Mouse (Mus musculus) adrenal gland, postnatal 10 days (tissue): ENCODE data around the gene Col4a2. TPM values are rescaled to one million over a fixed set of nuclear protein-coding genes. Genes with fewer than 3 reads are reported as not detected.

Source experiments
- DNase-seq: peaks from one replicate; pipeline ENCODE4 v3.0.0; 2021; ENCODE audit warnings: mixed read lengths
- total RNA-seq, 2 experiments: library from RNA; stranded (reverse); gene quantifications; 2 replicates each; pipeline ENCODE4 v1.2.3; 2021

Col4a2 gene
- total RNA-seq, 2 experiments from 2014 or later, result 322 to 338 TPM

DNA sequence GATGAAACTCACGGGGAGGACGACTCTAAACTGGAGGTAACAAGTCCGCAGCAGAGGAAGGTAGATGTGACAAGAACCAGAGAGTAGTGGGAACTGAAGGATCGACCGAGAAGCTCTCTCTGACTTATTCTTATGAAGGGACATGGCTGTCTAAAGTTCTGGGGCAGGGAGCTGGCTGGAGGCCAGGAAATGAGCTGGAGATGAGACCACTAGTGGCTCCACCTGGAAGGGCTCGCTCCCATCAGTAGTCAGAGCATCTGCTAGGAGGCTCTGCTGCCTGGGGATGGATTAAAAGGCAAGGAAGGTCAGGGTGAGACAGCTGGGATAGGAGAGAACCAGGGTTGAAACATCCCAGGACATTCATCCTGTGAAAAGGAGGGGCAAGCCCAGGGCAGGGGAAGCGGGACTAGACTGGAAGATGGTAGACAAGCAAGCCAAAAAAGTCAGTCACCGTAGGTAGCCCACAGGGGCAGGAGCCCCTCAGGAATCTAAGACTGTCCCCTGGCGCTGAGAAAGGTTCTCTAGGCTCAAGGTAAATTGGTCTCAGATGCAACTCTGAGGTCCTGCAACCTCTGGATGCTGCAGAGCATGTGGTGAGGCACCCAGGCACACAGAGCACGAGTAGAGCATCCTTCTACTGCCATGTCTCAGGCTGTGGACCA lies 16.2 kb upstream of the Col4a2 start:
- no peak for DNase-seq

DNA sequence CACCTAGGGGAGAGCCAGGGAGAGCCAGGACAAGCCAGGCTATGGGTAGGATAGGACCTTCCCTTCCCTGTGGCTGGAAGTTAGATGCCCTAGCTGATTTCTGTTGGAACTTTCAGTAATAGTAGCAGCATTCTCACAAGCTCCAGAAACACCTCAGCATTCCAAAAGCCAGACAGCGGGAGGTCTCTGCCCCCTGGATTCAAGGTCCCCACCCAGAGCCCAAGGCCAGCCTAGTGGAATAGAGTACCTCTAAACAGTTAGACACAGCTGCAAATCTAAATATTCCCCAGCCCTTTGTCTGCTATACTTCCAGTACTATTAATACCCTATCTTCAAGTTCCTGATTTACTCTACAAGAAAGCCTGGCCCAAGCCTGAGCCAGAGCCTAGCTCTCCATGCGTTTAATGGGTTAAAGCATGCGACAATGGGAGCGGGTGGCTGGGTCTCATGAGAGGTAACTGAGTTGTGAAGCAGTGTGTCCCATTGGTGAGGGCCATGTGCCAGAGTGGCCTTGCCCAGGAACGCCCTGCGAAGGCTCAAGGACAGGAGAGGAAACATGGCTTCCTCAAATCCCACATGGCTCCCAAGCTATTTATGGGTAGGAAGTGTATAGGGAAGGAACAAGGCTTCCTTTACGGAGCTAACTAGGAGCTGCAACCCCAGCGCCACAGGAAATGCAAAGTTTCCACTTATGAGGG lies 15.3 kb upstream of the Col4a2 start:
- DNase-seq, result peak; percentile 73

DNA sequence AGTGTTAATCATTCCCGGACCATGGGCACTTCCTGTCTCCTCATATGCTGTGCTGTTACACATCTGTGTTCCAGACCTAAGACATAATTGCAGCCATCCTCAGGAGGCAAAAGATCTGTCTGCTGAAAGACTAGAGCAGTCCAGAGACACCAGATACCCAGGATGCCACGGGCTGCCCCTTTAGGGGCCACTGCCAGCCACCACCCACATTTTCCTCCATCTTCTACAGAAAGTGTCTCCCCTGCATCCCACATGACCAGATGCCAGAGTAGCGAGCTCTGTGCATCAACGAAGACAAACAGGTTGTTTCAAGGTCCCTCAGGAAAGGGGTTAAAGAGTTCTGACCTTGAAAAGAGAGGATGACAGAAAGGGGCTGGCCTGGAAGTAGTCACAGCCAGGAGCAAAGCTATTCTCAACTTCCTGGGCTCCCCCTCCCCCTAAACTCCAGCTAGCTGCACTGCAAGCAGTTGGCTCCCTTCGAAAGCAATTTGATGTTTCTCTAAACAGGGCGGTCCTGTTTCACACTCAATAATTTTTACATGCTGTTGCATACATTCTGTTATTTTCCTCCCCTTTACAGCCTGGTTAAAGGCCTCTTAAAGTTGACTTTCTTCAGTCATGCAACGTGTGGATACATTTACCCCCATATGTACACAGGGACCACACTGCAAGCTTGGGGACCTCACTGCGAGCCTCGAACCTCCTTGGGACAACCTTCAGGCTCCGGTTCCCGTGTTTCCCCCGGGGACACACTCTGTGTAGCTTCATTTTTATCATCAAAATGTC lies 13.9 kb upstream of the Col4a2 start:
- no peak for DNase-seq

DNA sequence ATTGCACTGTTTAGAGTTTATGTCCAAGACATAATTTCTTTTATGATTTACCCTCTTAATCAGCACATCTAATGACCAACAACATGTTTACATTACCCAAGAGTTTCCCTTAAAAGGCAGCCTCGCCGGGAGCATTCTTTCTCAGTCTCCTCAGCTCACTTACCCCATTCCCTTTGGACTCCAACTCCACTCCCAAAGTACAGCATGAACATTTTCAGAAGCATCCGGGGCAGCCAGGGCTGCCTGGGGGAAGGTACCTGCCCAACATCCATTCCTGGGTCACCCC lies 13.3 kb upstream of the Col4a2 start:
- DNase-seq, result no peak

DNA sequence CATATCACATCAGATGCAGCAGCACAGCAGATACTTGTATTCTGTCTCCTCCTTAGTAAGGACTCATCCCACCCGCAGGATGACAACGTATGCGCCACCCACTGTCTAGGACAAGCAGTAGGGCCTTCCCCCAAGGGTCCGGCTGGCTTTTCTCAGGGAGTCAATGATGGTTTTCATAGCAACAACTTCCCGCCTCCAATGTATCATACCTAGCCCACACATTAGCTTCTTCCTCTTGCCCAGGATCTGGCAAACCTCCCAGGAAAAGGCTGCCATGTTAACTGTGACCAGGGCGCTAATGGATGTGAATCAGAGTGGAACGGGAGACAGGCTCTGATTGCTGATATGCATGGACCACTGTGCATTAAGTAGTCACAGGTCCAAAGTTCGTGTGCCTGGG lies 12.2 kb upstream of the Col4a2 start:
- DNase-seq, result no peak

DNA sequence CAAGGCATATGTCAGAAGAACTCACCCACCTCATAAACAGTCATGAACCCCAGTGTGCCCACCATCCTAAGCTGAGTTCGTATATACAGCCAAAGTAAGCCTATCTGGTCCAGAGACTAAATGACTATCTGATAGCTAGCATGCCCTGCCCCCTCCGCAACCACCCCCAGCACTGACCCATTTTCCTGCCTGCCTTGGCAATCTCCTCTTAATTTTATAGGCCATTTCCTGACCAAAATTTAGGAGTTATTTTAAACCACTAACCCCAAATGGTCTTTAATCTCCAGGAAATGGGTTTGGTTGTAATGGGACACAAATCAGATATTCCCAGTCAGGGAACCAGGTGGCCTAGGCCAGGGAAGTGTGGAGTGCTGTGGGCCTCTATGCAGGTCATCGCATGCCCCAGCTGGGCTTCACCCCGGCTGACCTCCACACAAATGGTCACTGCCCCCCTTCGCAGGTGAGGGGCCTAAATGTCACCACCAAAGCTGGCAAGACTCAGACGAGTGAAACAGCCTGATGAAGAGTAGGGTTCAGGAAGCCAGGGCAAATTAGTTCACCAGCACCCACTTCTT lies 8.5 kb upstream of the Col4a2 start:
- DNase-seq, result no peak

DNA sequence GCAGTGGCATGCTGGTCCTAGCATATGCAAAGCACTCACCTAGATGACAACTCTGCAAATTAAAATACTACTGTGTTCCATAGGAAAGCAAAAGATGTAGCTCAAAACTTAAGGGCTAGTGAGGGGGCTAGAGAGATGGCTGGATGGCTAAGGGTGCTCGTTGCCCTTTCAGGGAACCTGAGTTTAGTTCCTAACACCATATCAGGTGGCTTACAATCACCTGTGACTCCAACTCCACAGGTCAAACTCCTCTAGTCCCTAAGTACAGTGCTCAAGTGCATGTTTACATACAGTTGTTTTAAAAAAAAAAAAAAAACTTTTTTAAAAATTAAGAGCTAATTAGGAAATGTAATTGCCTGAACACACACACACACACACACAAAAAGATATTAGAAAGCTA lies 7.1 kb upstream of the Col4a2 start:
- DNase-seq, result no peak

DNA sequence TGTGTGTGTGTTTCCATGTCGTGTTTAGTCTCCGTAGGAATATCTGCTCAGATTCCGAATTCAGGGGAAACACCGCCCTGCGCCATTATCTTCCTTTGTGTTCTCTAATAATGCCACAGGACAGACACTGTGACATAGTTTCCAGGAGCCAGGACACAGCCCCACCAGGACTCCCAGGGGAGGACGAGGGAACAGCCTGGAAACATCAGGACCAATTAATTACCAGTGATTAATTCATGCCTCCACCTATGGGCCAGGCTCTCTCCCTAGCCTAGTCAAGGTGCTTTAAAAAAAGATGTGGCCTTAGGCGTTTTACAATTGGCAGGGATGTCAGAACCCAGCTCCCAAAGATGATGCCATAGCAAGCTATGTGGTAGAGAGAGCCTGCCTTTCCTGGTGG lies 5.2 kb upstream of the Col4a2 start:
- DNase-seq, result no peak

DNA sequence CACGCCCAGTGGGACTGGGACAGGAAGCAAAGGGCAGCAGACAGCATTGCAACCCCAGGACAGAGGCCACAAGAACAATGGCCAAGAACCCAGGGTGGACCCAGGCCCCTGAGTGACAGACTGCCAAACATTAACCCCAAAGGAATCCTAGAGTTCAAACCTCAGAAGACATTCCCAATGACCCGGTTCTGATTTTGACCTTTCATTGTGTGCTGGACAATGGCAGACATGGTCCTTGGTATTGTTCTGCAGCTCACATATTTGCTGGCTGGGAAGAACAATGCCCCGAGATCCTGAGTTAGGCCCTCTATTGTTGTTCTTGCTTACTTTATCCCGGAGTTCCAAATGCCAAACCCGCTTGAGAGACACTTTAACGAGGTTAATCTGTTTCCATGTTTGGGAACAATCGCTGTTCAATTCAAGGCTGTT lies 4.0 kb upstream of the Col4a2 start:
- DNase-seq, result no peak

DNA sequence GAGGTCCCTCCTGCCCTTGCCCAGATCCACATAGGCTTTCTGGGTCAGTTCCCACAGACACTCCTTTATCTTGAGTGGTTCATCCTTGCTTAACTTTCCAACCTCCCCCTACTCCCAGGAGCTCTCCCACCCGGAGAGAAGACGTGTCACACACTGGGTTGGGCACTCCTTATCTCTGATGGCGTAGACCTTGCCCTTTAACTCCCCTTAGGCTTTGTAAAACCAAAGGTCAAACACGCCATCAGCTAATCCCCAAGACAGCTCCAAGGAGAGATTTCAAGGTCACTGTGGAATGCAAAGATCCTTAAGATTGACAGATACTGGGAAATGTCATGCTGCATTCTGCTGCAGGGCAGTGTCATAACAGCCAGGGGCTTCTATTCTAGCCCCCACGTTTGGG lies 3.4 kb upstream of the Col4a2 start:
- no peak for DNase-seq

DNA sequence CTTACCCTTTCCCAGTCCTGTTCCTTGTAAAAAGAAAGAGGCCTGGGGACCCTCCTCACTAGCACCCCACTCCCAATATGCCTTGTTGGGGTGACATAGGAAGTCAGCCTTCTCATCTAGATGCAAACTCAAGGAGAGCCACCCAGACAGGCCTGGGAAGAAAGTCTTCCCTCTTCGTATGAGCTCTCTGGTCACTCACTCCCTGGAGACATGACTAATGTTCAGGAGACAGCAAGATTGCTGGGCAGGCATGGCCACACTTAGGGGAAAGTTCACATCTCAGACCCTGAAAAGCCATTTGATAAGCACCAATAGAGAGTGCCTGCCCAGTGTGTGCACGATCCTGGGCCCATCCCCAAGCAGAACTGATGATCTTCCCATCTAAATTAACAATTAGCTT lies 2.6 kb upstream of the Col4a2 start:
- DNase-seq, result peak; percentile 37

DNA sequence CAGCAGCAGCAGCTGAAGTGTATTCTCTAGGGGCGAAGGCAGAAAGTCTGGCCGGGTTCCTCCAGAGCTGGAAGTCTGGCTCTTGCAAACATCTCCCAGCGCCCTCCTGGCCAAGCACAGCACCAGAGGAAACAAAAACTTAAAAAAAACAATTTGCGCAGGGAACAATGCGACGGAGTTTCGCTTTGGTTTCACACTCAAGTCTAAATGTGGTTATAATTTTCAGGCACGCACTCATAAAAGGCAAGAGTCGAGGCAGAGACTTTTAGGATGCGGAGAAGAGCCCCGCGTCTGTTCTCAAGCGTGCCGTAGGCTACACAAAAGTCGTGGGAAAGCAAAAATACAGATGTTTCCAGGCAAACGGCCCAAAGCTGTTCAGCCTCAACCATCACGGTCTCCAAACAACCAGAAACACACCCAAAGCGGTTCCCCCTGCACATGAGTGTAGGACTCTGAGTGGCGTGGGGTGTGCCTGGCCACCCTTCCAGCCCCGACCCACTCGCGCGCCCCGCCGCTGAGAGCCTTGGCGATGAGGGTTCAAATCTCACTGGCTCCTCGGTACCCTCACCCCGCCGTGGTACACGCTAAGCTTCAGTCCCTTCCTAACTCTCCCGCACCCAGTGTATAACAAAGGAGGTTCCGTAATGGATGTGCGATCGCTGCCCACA lies 790 bp upstream of the Col4a2 start:
- DNase-seq, result peak; percentile 75

DNA sequence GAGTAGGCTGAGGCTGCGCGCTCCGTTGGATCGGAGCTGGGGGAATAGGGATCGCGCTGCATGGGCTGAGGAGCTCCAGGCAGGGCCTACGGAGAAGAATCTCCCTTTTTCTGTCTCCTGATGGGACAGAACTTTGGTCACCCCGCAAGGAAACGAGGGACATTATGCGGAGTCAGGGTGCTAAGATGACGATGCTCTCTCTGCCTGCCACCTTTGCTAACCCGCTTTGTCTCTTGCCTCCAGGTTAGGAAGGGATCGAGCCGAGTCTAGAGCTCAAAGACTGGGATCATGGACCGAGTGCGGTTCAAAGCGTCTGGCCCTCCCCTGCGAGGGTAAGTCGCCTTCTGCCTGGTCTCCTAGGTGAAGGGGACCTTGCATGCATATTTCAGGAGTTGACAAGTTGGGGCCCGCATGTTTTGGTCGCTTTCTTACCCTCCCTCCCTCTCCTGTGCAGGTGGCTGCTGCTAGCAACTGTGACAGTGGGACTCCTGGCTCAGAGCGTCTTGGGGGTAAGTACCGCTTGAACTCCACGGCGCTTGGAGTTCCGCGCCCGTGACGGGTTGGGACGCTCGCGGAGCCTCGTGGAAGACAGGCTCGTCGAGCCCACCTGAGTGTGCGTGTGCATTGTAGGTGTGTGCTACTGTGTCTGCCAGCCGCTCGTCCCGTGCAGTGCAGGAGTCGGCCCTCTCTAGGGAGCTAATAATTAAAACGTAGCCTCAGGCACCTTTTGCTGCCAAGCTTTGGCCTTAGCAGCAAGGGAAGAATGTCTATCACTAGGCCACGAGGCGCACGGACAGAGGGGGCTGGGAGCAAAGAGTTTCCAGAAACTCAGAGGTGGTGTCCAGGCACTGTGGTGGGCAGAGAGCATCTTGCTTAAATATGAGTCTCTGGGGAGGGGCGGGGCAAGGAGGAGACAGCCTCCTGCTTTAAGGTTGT lies 839 bp downstream of the Col4a2 start:
- peak; percentile 65 for DNase-seq

DNA sequence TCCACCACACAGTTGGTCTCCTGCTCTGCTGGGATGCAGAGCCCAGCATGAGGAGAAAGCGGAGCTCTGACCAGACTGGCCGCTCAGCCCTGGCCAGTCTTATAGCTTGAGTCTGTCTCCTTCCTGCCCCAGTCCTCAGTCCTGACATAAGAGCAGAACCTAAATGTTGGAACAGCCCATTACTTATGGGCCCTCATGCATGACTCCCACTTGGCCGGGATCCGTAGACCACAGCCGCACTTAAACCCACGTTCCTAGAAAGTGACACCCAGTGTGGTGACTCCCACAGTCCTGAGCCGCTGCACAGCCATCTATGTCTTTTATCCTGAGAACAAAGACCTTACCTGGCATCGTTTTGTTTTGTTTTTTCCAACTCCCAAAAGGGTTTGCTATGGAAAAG lies 2.0 kb downstream of the Col4a2 start:
- no peak for DNase-seq

DNA sequence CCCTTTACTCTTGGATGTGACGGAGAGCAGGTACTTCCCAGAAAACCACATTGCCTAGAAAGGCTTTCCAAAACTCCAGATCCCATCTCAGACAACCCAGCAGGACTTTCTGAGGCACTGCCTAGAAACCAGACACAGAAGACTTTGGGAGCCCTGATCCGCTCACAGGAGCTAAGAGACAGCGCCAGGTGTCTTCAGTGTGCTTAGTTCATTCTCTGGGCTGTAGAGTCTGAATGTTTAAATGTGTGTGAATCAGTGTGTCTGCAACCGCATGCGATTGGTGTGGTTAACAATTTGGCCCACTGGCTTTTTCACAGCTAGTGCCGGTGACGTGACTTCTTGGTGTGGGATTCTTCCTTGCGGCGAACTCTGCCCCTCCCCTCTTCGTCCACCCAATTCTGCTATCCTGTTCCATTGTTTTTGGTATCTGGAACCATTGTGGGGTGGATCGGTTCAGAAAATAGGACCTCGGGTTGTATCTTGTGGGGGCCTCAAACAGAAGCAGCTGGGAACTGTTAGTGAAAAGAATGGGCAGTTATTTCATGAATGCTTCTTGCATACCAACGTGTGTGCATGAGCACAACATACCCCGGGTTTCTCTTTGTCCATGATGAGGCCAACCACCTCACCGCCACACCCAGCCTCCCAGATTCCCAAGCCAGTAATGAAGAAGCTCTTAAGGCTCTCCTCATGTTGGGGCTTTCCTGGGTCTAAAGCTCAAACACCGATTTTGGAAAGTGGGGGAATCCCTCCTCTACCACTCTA lies 2.8 kb downstream of the Col4a2 start:
- DNase-seq, result no peak

DNA sequence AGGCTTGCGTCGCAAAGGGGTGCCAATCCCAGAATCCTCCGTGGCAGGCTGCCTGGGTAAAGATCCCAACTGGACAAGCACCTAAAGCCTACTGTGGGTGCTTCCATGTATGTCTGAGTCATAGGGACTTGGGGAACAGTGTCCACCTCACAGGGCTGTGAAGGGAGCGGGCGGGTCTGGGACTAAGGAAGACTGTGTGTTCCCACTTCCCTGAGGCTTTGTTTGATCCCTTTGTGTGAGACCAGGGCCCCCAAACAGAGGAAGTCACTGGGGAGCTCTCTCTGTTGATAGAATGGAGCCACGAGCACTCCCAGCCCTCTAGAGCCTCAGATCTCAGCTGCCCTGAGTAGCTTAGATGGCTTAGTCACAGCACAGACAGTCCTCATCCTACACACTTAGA lies 3.5 kb downstream of the Col4a2 start:
- no peak for DNase-seq

DNA sequence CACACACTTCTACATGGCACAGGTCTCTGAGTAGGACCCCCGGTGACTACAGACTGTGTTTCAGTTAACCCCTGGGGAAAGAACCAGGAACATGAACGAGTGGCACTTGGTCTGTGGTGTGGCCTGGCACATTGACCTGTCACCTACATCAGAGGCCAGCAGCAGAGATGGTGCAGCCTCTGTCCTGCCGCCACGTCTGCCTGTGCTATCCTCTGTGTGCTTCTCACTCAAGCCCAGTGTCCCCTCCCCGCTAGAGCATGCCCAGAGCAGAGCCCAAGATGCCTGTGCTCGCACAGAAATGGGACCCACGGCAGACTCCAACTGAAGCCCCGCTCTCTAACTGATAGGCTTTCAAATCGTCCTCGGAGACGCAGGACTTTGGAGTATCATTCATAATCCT lies 6.8 kb downstream of the Col4a2 start:
- no peak for DNase-seq

DNA sequence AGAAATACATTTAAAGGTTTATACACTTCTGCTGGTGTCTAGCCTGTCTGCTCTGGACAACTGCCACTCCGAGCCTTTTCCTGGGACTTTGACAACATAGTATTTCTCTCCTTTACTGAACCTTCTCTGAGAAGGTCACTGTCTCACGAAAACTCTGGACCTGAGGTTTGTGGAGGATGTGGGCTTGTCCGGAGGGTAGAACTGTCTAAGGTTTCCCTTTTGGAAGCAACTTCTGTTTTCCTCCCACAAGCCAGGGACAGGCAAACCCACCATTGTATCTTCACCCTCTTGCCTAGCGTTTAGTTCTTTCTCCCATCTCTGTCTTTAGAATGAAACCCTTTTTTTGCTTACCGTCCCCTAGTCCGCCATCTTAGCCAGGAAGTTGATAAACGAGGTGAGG lies 9.2 kb downstream of the Col4a2 start:
- DNase-seq, result no peak

DNA sequence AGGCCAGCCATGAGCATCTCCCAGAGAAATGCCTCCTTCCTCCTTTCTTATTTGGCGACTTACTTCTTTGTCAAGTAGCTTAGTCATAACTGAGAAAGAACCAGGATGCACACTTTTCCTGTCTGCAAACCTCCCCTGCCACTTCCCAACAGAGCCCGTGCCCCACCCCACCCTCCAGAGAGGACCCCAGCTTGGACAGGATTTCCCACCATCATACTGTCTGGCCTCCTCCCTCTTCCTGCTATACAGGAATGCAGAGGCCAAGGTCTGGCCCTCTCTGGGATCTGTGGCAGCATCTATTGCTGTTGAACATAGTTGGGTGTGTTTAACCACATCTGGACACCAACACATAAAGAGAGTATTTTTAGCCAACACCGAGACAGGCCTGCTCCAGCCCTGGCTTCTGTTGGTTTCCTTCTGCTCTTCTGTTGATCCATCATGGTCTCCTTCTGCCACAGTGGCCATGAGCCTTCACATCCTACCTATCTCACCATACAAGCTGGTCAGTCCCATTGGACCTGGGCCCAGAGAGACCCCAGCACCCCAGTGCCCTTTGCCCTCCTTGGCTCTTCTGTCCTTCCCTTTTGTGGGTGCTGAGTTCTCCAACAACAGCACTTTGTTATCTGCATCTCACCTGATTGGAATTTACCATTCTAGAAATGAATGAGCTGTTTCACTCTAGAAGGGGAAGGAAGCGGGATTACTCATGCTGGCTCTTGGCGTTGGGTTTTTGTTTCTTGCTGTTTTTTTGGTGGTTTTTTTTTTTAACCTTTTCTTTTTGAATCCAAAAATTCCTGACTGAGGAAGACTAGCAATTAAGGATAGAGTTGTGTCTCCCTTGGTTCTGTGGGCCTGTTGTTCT lies 10.3 kb downstream of the Col4a2 start:
- peak; percentile 41 for DNase-seq

DNA sequence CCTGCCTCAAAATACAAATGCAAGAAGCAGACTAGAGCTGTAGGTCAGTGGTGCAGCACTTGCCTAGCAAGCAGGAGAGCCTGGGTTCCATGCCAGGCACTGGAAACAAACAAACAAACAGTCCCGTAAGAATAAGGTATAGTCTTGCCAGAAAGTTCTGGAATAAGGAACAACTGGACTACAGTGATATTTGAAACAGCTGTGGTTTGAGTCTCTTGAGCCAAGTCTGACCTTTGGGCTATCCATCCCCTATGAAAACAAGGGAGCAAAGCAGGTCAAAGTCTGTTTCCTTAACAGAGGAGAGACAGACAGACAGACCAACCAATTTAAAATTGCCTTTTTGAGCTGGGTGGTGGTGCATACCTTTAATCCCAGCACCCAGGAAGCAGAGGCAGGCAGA lies 11.1 kb downstream of the Col4a2 start:
- no peak for DNase-seq
